Mouse (Mus musculus) T-helper 2 cell (primary cell): Measurements from ENCODE around the gene Rimklb.
"Not testable (repeated sequence)": the region's sequence is repeated elsewhere in the genome, so short reads cannot be mapped to it uniquely, and the experiment has no call there.

ENCODE experiments used
- in situ Hi-C: fragments of 300-600 bp; cut with MboI, MseI; formaldehyde crosslinking; loops from one replicate; pipeline ENCODE4 v1.15.1; 2025; ENCODE audit warnings: high pct_unique_total_duplicates

Gene Rimklb

GRCm38 (mm10) chr6:122498661-122499060, at the start of gene Rimklb:
Rimklb (minus strand) TSS chr6:122498761.
- in situ Hi-C loops, result no loop called here

GRCm38 (mm10) chr6:122545948-122546347, 47.4 kb upstream of the Rimklb start:
- in situ Hi-C loops, result no loop called here

GRCm38 (mm10) chr6:122545289-122545882, 46.8 kb upstream of the Rimklb start:
- in situ Hi-C loops, result no loop called here

GRCm38 (mm10) chr6:122544672-122545071, 46.1 kb upstream of the Rimklb start:
- in situ Hi-C loops, result no loop called here

- in situ Hi-C loops, result no loop called here
Measured at GRCm38 (mm10) chr6:122543574-122543973, 45.0 kb upstream of the Rimklb start.

GRCm38 (mm10) chr6:122542459-122542858, 43.9 kb upstream of the Rimklb start:
- in situ Hi-C loops, result not testable (repeated sequence)

GRCm38 (mm10) chr6:122539564-122539963, 41.0 kb upstream of the Rimklb start:
- in situ Hi-C loops, result no loop called here

- in situ Hi-C loops, result no loop called here
Measured at GRCm38 (mm10) chr6:122534032-122534431, 35.5 kb upstream of the Rimklb start.

GRCm38 (mm10) chr6:122532883-122533302, 34.3 kb upstream of the Rimklb start:
- in situ Hi-C loops, result no loop called here

GRCm38 (mm10) chr6:122531466-122532174, 33.1 kb upstream of the Rimklb start:
- in situ Hi-C loops, result no loop called here

GRCm38 (mm10) chr6:122528136-122528535, 29.6 kb upstream of the Rimklb start:
- in situ Hi-C loops, result no loop called here

- in situ Hi-C loops, result no loop called here
Measured at GRCm38 (mm10) chr6:122527596-122527995, 29.0 kb upstream of the Rimklb start.

GRCm38 (mm10) chr6:122523289-122523688, 24.7 kb upstream of the Rimklb start:
- in situ Hi-C loops, result no loop called here

- in situ Hi-C loops, result no loop called here
Measured at GRCm38 (mm10) chr6:122522595-122522994, 24.0 kb upstream of the Rimklb start.

- in situ Hi-C loops, result loop anchor here (10.0 kb wide), 1 partner anchor 795 kb away; no protein-coding TSS in a partner anchor
Measured at GRCm38 (mm10) chr6:122519384-122519783, 20.8 kb upstream of the Rimklb start.

- in situ Hi-C loops, result loop anchor here (10.0 kb wide), 1 partner anchor 793 kb away; no protein-coding TSS in a partner anchor
Measured at GRCm38 (mm10) chr6:122517668-122518067, 19.1 kb upstream of the Rimklb start.

GRCm38 (mm10) chr6:122515762-122516161, 17.2 kb upstream of the Rimklb start:
- in situ Hi-C loops, result loop anchor here (10.0 kb wide), 1 partner anchor 791 kb away; no protein-coding TSS in a partner anchor

GRCm38 (mm10) chr6:122514312-122514711, 15.8 kb upstream of the Rimklb start:
- in situ Hi-C loops, result loop anchor here (10.0 kb wide), 1 partner anchor 790 kb away; no protein-coding TSS in a partner anchor

- in situ Hi-C loops, result loop anchor here (10.0 kb wide), 1 partner anchor 788 kb away; no protein-coding TSS in a partner anchor
Measured at GRCm38 (mm10) chr6:122512914-122513878, 14.6 kb upstream of the Rimklb start.

GRCm38 (mm10) chr6:122508494-122508893, 9.9 kb upstream of the Rimklb start:
- in situ Hi-C loops, result no loop called here

GRCm38 (mm10) chr6:122505545-122505944, 7.0 kb upstream of the Rimklb start, which contains the start of gene Mfap5:
Mfap5 (plus strand) TSS chr6:122505845.
- in situ Hi-C loops, result no loop called here

- in situ Hi-C loops, result no loop called here
Measured at GRCm38 (mm10) chr6:122505041-122505440, 6.5 kb upstream of the Rimklb start.
